Mouse (Mus musculus): Measurements from ENCODE around the gene Ceacam18.
"Not testable (repeated sequence)": the region's sequence is repeated elsewhere in the genome, so short reads cannot be mapped to it uniquely, and the experiment has no call there.

Ceacam18 gene

GRCm38 (mm10) chr7:43634500-43634899 is at the start of gene Ceacam18:
Gene Ceacam18 (plus strand): TSS chr7:43634707.
- no peak for DNase-seq (ENCODE audit: low read depth)

DNA sequence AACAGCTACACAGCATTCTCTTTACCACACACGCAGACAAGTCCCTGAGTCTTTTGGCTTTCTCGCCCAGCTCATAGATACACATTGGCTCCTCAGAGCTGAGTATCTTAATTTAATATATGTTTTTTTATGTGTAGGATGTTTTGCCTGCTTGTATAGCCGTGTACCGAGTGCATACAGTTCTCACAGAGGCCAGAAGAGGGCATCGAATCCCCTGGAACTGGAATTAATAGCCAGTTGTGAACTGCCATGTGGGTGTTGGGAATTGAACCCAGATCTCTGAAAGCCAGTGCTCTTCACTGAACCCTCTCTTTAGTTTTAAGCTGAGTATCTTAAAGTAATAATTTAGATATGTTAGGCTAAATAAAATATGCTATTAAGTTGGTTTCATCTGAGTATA is 49.7 kb upstream of the Ceacam18 start:
- DNase-seq (ENCODE audit: low read depth): peak; percentile 29

DNA sequence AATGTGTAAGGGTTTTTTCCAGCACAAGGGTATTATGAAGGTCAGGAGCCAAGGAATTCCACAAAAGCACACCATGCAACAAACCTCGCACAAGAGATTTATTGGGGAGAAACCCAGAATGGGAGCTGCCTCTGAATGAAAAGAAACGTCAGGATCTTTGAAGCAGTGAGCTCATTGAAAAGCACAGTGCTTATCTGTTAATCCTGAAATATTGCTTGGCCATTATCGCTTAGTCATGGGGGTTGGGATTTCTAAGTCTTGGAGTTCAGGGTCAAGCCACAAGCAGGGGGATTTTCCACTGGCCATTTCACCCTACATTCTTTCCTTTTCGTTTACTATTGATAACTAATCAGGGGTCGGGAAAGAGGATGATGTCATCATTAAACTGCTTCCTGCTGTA is 32.6 kb upstream of the Ceacam18 start:
- DNase-seq (ENCODE audit: low read depth): no peak

- DNase-seq (ENCODE audit: low read depth): peak; percentile 70
These were observed 27.4 kb upstream of the Ceacam18 start, which contains the start of gene Zfp819 for GRCm38 (mm10) chr7:43606896-43607742. Gene Zfp819 (plus strand): TSS chr7:43607169.

DNA sequence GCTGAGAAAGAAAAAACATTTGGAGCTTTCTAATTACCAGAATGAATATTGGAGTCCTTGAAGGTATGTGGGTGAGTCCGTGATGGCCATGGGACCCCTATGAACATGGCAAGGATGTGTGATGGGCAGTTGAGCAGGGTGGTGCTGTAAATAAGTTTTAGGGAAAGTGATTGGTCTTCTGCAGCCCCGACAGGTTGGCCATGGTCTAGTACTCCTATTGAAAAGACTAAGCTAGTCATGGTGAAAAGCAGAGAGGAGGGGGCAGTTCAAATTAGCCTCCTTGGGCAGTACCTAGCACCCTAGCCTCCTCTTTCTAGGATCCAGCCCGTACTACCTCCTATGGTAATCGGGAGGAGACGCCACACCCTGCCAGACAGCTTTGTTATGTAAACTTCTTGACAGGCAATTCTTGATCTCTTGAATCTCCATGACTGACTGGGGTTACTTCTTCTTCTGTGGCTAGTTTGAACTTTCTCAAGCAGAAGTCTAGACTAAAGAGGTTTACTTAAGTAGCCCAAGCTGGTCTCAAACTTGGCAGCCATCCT is 26.7 kb upstream of the Ceacam18 start:
- no peak for DNase-seq (ENCODE audit: low read depth)

GRCm38 (mm10) chr7:43608316-43608824 is 26.1 kb upstream of the Ceacam18 start:
- DNase-seq (ENCODE audit: low read depth): no peak

DNA sequence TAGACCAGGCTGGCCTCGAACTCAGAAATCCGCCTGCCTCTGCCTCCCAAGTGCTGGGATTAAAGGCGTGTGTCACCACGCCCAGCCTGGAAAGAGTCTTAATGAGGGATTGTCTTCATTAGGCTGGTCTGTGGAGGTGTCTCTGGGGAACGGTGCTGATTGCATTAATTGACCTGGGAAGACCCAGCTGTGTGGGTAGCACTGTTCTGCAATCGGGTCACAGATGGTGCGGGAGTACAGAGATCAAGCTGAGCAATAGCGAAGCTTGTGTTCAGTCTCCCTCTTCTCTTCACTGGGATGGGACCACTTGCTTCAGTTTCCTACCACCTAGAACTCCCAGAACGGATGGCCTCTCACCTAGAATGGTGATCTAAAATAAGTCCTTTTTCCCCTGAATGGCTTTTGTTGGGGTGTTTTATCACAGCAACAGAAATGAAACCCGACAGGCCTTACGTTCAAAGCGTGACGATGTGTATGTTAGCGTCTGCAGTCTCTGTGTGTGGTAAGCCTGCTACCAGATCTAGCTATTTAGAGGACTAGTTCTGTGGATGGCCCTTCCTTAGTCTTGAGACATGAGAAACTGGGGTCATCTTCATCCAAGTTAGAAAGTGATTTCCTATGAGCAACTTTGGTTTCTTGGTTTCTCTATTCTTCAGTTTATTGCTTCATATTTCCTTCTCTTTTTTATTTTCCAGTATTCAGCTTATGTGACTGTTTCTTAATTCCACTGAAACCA is 20.5 kb upstream of the Ceacam18 start:
- no peak for DNase-seq (ENCODE audit: low read depth)

DNA sequence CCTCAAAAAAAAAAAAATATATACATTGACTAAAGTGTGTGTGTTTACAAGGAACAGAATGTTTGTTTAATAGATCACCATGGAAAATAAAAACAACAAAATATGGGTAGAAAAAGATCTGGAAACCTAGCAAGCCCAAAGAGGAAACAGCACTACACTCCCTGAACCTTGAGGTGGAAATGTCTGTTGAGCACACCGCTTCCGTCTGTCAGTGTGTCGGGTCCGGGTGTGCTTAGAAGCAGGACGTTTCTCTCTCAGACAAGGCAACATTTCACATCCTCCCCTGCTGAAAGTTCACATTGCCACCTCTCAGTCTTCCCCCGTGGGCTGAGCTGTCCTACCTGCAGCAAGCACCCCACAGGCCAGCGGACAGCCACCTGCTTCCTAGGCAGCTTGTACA is 11.6 kb upstream of the Ceacam18 start:
- no peak for DNase-seq (ENCODE audit: low read depth)

GRCm38 (mm10) chr7:43623819-43624218 is 10.7 kb upstream of the Ceacam18 start:
- DNase-seq (ENCODE audit: low read depth): no peak

- DNase-seq (ENCODE audit: low read depth): no peak
These were observed 9.4 kb upstream of the Ceacam18 start for GRCm38 (mm10) chr7:43625065-43625464.

- no peak for DNase-seq (ENCODE audit: low read depth)
These were observed 8.6 kb upstream of the Ceacam18 start for GRCm38 (mm10) chr7:43625794-43626422.

GRCm38 (mm10) chr7:43633940-43634339 is 567 bp upstream of the Ceacam18 start:
- DNase-seq (ENCODE audit: low read depth): no peak

GRCm38 (mm10) chr7:43636194-43636593 is 1.7 kb downstream of the Ceacam18 start:
- DNase-seq (ENCODE audit: low read depth): no peak

GRCm38 (mm10) chr7:43637118-43637517 is 2.6 kb downstream of the Ceacam18 start:
- no peak for DNase-seq (ENCODE audit: low read depth)

- DNase-seq (ENCODE audit: low read depth): no peak
These were observed 8.1 kb downstream of the Ceacam18 start for GRCm38 (mm10) chr7:43642587-43642986.

DNA sequence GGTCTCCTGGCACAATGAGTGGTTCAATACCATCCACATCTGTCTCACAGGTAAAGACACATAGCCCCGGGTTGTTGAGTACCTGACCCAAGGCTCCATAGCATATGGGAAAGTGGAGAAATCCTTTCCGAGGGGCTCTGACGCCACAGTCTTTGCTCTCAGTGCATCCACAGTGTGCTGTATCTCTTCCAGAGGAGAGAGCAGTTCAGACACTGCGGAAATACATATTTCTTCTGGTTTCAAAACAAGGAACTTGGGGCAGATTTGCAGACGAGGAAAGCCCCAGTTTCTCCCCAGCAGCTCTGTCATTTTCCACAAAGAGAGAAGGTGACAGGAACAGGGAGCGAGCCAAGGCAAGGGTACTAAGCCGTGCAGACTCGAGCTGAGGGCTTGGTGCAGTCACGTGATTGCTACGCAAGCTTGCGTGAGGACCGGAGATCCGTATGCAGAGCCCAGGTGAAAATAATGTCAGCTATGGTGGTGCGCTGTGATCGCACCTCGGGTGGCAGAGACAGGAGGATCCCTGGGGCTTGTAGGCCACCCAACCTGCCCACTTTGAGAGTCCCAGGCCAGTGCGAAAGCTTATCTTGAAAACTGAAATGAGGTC is 8.6 kb downstream of the Ceacam18 start:
- DNase-seq (ENCODE audit: low read depth): no peak

DNA sequence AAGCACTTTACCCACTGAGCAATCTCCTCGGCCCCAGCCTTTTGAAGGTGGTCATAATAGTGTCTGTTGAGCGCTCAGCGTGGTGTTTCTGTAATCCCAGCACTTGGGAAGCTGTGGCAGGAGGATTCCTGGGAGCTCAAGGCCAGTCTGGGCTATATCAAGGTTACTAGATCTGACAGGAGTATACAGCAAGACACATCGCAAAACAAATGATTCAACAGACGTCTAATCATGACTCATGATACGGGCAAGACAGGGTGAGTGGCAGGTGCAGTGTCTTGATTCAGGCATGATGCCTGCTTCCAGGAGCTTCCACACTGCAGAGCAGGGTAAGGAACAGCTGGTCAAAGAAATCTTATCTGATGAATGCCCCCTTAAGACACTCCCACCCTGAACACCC is 18.2 kb downstream of the Ceacam18 start:
- no peak for DNase-seq (ENCODE audit: low read depth)

DNA sequence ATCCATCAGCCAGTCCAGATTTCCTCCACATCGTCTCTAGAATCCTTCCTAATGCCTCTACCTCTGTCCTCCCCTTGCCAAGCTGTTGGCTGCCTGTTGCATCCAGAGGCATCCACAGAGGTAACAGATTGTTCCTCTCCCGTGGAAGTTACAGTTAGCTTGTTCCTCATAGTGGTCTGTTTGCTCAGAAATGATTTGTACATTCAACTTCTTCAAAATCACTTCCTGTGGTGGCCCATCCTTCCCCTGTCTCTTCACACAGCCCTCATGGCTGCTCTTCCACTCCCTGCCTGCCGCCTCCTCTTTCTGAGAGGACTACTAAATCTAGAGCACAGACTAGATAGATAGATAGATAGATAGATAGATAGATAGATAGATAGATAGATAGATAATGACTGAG is 20.0 kb downstream of the Ceacam18 start:
- no peak for DNase-seq (ENCODE audit: low read depth)

GRCm38 (mm10) chr7:43656232-43656631 is 21.7 kb downstream of the Ceacam18 start:
- no peak for DNase-seq (ENCODE audit: low read depth)

DNA sequence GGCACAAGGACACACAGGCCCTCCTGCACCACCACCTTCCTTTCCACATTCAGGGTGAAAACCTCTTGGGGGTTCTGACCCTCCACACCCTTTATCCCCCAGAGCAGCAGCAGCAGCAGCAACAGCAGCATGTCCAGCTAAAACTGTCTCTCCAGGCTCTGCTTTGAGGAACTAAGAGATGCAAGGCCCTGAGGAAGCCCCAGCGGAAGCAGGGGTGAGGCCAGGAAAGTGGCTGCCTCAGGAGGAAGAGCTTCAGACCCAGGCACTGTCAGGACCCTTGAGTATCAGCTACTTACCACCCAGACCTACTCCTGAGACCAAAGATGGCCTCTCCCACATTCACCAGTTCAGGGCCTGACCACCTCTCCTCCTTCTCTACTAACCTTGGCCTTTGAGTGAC is 25.5 kb downstream of the Ceacam18 start, which contains the start of gene Siglece:
TSS of gene Siglece (minus strand) at position 160 of the 400 bp plus-strand sequence.
- DNase-seq (ENCODE audit: low read depth): no peak

GRCm38 (mm10) chr7:43662804-43663203 is 28.3 kb downstream of the Ceacam18 start:
- DNase-seq (ENCODE audit: low read depth): no peak

DNA sequence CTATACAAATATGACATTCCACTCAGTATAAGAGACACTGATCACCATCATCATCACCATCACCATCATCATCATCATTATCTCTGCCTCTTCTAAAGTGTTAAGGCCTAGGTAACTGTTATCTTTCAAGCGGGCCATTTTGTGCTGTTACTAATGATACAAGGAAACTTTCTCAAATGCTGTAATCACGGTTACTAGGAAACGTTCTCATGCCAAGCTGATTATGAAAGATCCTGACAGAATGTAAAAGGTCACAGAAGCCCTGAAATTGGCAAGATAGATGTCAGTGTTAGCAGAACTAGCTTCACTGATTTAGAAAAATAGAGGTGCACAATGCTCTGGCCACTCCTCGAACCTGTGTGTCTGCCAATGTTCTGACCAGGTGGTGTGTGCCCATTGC is 32.7 kb downstream of the Ceacam18 start:
- not testable (repeated sequence) for DNase-seq (ENCODE audit: low read depth)

All from induced T-regulatory cell, adult 2 months (primary cell).